Mouse (Mus musculus): Measurements from ENCODE around the gene Maged1.

DNA sequence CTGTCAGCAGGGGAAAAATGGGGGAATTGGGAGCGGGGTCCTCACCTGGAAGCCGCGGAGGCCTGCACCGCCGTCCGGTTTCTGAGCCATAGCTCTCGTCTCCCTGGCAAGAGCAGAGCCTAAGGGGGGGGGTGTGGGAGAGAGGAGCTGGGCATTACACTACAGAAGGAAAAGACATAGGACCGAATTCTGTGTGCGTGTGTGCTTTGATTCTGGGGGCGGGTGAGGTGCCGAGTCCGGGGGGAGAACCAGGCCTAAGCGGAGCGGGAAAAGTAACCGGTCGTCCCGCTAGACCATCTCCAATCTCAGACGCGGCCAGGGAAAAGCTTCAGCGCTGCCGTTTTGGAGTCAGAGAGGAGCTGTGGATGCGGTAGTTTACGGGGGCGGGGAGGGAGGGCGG lies 737 bp downstream of the Maged1 start:
- TF ChIP-seq CTCF (conservative IDR thresholded peaks at IDR 0.05; ENCODE audit: insufficient read depth, insufficient read length, low read depth, low read length), result no peak
- TF ChIP-seq POLR2A (IDR thresholded peaks at IDR 0.05; ENCODE audit: low read depth, low read length), result no peak
